Mouse (Mus musculus): ENCODE data around the gene Dirc2. TPM values are rescaled to one million over a fixed set of nuclear protein-coding genes. Genes with fewer than 3 reads are reported as not detected.

The Dirc2 gene
- polyA plus RNA-seq, 1 experiment = 12.8 TPM

DNA sequence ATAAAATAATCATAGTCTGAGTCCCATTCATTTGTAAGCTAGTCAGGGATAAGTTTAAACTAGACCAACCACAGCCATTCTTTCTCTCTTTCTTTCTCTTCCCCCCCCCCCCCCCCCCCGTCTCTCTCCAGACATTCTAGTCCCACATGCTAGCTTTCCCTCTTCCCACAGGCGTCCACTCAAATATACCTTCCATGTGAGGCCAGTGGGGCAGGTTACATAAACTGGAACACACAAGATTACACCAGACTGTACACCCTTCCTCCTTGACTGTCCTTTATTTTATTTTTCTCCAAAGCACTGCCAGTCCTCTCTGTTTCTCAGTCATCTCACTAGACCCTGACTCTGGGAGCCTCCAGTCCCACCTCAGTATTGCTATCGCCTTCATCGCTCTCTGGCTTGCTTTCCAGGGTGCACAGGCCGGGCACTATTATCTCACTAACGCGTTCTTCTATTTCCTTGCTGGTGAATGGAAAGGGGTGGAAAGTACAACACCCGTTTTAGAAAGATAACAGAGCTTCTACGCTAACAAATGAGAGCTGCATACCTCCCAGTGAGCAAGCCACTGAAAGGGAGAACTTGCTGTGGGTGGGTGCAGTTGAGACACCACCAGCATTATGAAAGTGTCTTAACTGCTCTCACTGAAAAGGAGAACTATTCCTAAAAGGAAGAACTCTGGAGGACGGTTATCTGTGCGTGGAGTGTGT, 5.4 kb downstream of the Dirc2 start:
- Histone ChIP-seq H3K27ac (replicated peaks; ENCODE audit: low read depth, low read length) (no peak overlapping the region), H3K4me3 (ENCODE audit: insufficient read depth, low read depth, low read length) (no peak overlapping the region), H3K4me1 (ENCODE audit: control insufficient read depth, insufficient read depth, insufficient read length, low read length) (peaks cover 6% of the 10 kb centered on the region)

DNA sequence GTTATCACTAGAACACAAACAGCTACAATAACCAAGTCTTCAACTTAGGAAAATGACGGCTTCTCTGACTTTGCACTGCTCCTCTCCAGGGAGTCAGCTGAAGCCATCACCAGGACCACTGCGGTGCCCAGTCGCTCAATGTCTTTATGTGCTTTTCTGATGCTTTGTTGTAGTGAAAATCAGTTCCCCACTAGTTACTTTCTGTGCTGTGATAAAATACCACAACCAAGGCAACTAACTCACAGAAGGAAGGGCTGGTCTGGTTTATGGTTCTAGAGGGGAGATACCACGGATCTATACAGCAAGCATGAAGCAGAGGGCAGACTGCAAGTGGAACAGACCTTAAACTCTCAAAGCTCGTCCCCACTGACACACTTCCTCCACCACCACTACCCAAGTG, 9.8 kb downstream of the Dirc2 start:
- Histone ChIP-seq H3K4me3 (ENCODE audit: insufficient read depth, low read depth, low read length) (no peak overlapping the region), H3K27ac (replicated peaks; ENCODE audit: low read depth, low read length) (no peak overlapping the region), H3K4me1 (ENCODE audit: control insufficient read depth, insufficient read depth, insufficient read length, low read length) (peaks cover 6% of the 10 kb centered on the region; the same call in 1 of the 2 replicates)

DNA sequence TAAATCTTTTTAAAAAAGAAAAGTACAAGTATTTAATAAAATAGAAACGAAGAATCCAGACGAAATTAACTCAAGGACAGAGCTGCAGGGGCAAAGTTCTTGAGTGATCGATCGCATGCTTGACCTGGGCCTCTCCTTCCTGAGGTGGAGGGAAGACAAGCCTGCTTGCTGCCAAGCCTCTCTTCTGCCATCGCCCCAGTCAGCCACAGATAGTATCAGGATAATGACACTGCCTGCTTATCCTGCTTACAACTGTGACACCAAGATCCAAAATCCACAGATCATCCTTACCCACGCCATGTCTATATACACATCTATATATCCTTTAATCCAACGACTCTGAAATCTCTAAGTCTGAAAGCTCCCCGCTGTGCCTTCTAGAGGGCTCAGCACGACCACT, 12.5 kb downstream of the Dirc2 start:
- no peak overlapping the region for H3K4me3 ChIP-seq (ENCODE audit: insufficient read depth, low read depth, low read length)
- H3K4me1 ChIP-seq (ENCODE audit: control insufficient read depth, insufficient read depth, insufficient read length, low read length) = peaks cover 6% of the 10 kb centered on the region; the same call in 1 of the 2 replicates
- H3K27ac ChIP-seq (replicated peaks; ENCODE audit: low read depth, low read length) = no peak overlapping the region

- no peak overlapping the region for H3K27ac ChIP-seq (replicated peaks; ENCODE audit: low read depth, low read length)
- H3K4me1 ChIP-seq (ENCODE audit: control insufficient read depth, insufficient read depth, insufficient read length, low read length) = peaks cover 6% of the 10 kb centered on the region; the same call in 1 of the 2 replicates
- no peak overlapping the region for H3K4me3 ChIP-seq (ENCODE audit: insufficient read depth, low read depth, low read length)
Observed at GRCm38 (mm10) chr16:35755502-35756334, 13.4 kb downstream of the Dirc2 start.

DNA sequence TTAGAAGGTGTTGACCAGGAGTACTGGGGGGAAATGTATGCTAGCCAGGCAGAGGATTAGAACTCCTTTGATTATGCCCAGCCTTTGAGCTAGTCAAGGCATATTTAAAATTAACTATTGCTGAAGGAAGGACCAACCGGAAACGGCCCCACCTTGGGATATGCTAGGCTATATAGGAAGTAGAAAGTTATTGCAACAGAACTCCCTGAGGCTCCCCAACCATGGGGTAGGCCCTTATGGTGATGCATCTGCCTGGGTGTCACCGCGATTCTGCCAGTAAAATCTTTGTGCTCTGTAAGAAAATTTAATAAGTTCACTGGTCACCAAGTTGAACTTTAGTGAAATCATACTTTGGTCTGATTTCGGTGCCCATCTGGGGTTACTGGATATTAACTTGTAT, 15.2 kb downstream of the Dirc2 start:
- H3K4me1 ChIP-seq (ENCODE audit: control insufficient read depth, insufficient read depth, insufficient read length, low read length) = peaks cover 4% of the 10 kb centered on the region; the same call in 1 of the 2 replicates
- H3K27ac ChIP-seq (replicated peaks; ENCODE audit: low read depth, low read length) = no peak overlapping the region
- no peak overlapping the region for H3K4me3 ChIP-seq (ENCODE audit: insufficient read depth, low read depth, low read length)

DNA sequence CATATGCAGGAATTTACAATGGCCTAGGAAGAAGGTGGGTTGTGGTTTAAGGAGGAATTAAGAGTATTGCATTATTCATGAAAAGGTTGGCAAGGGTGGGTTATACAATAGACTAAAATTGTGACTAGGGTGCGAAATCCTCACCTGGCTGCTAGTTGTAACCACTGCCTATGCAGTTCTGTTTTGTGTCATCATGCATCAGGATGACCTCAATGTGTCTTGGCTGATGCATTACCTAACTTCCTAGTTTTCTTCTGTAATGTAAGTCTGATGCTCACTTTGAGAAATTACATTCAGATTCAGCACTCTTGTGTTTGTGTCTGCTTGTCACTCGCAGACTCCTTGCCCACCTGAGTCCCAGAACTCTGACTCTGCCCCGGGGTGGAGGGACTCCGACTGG, 17.3 kb downstream of the Dirc2 start:
- H3K4me3 ChIP-seq (ENCODE audit: insufficient read depth, low read depth, low read length) = no peak overlapping the region
- peaks cover 4% of the 10 kb centered on the region; the same call in 1 of the 2 replicates for H3K4me1 ChIP-seq (ENCODE audit: control insufficient read depth, insufficient read depth, insufficient read length, low read length)
- H3K27ac ChIP-seq (replicated peaks; ENCODE audit: low read depth, low read length) = no peak overlapping the region

DNA sequence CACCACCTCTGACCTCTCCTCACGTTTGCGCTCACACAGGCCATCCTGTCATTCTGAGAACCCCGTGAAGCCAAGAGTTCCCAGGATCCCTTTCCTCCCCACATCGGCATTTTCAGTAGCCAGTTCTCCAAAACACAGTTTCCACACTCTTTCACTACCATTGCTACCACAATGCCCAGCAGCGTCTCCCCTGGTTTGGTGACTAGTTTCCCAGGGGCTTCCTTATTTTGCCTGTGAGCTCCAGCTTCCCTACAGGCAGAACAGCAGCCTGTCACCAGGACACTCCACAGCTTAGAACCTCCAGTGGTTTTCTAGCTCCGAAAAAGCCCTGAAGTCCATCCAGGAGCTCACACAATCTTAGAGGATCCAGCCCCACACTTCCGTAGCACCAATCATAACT, 19.8 kb downstream of the Dirc2 start:
- H3K27ac ChIP-seq (replicated peaks; ENCODE audit: low read depth, low read length) = no peak overlapping the region
- no peak overlapping the region for H3K4me3 ChIP-seq (ENCODE audit: insufficient read depth, low read depth, low read length)
- no peaks in the 10 kb centered on the region; the same call in 1 of the 2 replicates for H3K4me1 ChIP-seq (ENCODE audit: control insufficient read depth, insufficient read depth, insufficient read length, low read length)

DNA sequence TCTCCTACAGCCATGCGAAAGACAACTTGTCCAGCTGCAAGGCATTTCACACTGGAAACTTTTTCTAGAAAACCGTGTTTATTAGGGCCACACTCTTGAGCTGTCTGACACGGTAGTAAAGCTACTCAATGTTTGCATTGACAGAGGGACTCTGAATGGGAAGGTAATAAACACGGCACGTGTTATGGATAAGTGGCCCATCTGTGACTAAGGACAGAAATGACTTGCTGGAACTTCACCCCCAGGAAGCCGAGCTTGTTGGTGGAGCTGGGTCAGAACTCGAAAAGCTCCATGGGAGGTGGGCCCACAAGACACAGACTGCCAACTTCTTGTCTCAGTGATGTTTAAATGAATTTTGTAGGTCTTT, 20.9 kb downstream of the Dirc2 start:
- Histone ChIP-seq H3K4me3 (ENCODE audit: insufficient read depth, low read depth, low read length) (no peak overlapping the region), H3K27ac (replicated peaks; ENCODE audit: low read depth, low read length) (no peak overlapping the region), H3K4me1 (ENCODE audit: control insufficient read depth, insufficient read depth, insufficient read length, low read length) (no peaks in the 10 kb centered on the region; the same call in 1 of the 2 replicates)

GRCm38 (mm10) chr16:35747417-35748236, 21.5 kb downstream of the Dirc2 start:
- H3K4me1 ChIP-seq (ENCODE audit: control insufficient read depth, insufficient read depth, insufficient read length, low read length) = no peaks in the 10 kb centered on the region; the same call in 1 of the 2 replicates
- no peak overlapping the region for H3K4me3 ChIP-seq (ENCODE audit: insufficient read depth, low read depth, low read length)
- no peak overlapping the region for H3K27ac ChIP-seq (replicated peaks; ENCODE audit: low read depth, low read length)

DNA sequence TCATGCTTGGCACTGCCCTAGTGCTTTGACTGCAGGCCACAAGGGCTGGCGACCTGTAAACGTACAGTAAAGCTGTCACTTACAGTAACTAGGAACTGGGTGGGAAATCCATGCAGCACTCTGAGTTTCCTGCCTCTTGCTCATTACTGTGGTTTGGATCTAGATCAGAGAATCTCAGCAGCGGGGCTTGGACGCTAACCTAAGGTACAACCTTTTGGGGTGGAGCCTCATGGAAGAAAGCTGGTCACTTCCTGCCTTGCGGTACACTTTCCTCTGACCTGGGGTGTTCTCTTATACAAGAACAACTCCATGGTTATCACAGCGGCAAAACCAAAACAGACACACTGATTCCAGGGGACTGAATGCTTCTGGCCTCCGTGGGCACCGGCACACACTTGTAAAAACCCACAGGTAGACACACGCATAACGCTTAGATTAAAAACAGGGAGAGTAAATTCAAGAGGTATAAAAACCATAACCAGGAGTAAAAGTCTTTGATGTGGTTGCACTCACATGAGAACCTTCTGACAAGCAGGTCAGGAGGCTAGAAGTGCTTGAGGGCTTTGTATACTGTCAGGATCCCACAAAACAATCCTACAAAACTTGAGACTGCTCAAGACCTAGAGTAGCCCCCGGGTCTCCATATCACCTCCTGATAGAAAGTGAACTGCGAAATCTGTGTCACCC, 26.8 kb downstream of the Dirc2 start:
- no peak overlapping the region for H3K4me3 ChIP-seq (ENCODE audit: insufficient read depth, low read depth, low read length)
- H3K27ac ChIP-seq (replicated peaks; ENCODE audit: low read depth, low read length) = no peak overlapping the region

DNA sequence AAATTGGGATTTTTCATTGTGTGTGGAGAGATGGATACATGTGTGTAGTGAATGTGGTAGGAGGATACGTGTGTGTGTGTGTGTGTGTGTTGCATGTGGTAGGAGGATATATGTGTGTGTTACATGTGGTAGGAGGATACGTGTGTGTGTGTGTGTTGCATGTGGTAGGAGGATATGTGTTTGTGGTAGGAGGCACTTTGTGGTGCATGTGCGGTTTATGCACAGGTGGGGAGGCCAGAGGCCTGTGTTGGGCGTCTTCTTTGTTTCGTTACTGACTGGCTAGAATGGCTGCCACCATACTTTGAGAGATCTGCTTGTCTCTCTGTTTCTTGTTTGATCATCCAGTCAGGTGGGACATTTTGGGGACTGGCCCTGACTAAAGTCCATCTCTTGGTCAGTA, 27.5 kb downstream of the Dirc2 start:
- Histone ChIP-seq H3K27ac (replicated peaks; ENCODE audit: low read depth, low read length) (no peak overlapping the region), H3K4me1 (ENCODE audit: control insufficient read depth, insufficient read depth, insufficient read length, low read length) (no peaks in the 10 kb centered on the region), H3K4me3 (ENCODE audit: insufficient read depth, low read depth, low read length) (no peak overlapping the region)

More for the DNA sequence above, 26.8 kb downstream of the Dirc2 start:
- no peaks in the 10 kb centered on the region for H3K4me1 ChIP-seq (ENCODE audit: control insufficient read depth, insufficient read depth, insufficient read length, low read length)

DNA sequence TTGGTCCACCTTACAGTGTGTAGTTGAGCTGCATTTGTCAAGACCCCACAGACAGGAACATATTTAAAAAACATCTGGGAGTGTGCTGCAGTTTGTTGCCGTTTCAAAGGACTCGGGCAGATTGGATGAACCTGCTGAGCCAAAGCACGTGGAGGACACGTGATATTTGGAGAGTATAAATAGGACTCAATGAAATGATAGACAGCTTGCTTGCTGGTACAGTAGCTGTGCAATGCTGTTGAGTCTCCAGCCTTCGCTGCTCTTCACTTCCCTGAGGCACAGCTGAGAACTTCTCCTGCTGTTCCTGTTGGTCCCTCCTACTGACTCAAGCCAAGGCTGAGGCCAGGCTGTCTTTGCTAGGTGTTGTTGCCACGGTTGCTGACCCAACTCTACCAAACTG, 28.2 kb downstream of the Dirc2 start:
- H3K4me3 ChIP-seq (ENCODE audit: insufficient read depth, low read depth, low read length) = no peak overlapping the region

GRCm38 (mm10) chr16:35740357-35740756, 28.8 kb downstream of the Dirc2 start:
- no peak overlapping the region for H3K27ac ChIP-seq (replicated peaks; ENCODE audit: low read depth, low read length)
- H3K4me3 ChIP-seq (ENCODE audit: insufficient read depth, low read depth, low read length) = no peak overlapping the region

More for the DNA sequence above, 28.2 kb downstream of the Dirc2 start:
- Histone ChIP-seq H3K4me1 (ENCODE audit: control insufficient read depth, insufficient read depth, insufficient read length, low read length) (no peaks in the 10 kb centered on the region), H3K27ac (replicated peaks; ENCODE audit: low read depth, low read length) (no peak overlapping the region)

GRCm38 (mm10) chr16:35739548-35739947, 29.6 kb downstream of the Dirc2 start:
- Histone ChIP-seq H3K27ac (replicated peaks; ENCODE audit: low read depth, low read length) (no peak overlapping the region), H3K4me1 (ENCODE audit: control insufficient read depth, insufficient read depth, insufficient read length, low read length) (no peaks in the 10 kb centered on the region), H3K4me3 (ENCODE audit: insufficient read depth, low read depth, low read length) (no peak overlapping the region)

More at GRCm38 (mm10) chr16:35740357-35740756, 28.8 kb downstream of the Dirc2 start:
- H3K4me1 ChIP-seq (ENCODE audit: control insufficient read depth, insufficient read depth, insufficient read length, low read length) = no peaks in the 10 kb centered on the region
